Mouse (Mus musculus) intestine, embryonic 14.5 days (tissue): ENCODE measurements around the gene BC030499. TPM values are rescaled to one million over a fixed set of nuclear protein-coding genes. Genes with fewer than 3 reads are reported as not detected.

ENCODE experiments used
- ATAC-seq: fragments of 200-750 bp; cut with Nextera tagmentation; replicated peaks from 2 replicates; pipeline ENCODE4 v1.8.0; 2017; ENCODE audit warnings: low read depth, moderate number of reproducible peaks, moderate TSS enrichment, moderate library complexity; ENCODE audit not compliant: low FRiP score, low TSS enrichment
- DNase-seq: peaks from one replicate; pipeline ENCODE4 v3.0.0-alpha.2; 2018; ENCODE audit warnings: low spot score
- H3K27ac ChIP-seq: fragments of 300-500 bp; sonication (generic); 2 replicates; pipeline ENCODE4 v1.5.1; 2014; ENCODE audit warnings: low read depth, mild to moderate bottlenecking, control low read depth
- H3K27me3 ChIP-seq: fragments of 300-500 bp; sonication (generic); replicated peaks from 2 replicates; pipeline ENCODE4 v1.6.1; 2014; ENCODE audit warnings: low read length, control low read depth; ENCODE audit not compliant: control insufficient read depth, insufficient read depth
- H3K36me3 ChIP-seq: fragments of 300-500 bp; sonication (generic); 2 replicates; pipeline ENCODE4 v1.6.1; 2014; ENCODE audit warnings: low read length, control low read depth; ENCODE audit not compliant: control insufficient read depth, insufficient read depth
- H3K4me1 ChIP-seq: fragments of 300-500 bp; sonication (generic); replicated peaks from 2 replicates; pipeline ENCODE4 v1.6.1; 2014; ENCODE audit warnings: low read length, control low read depth, mixed read lengths; ENCODE audit not compliant: control insufficient read depth, insufficient read depth
- H3K4me2 ChIP-seq: fragments of 300-500 bp; sonication (generic); 2 replicates; pipeline ENCODE4 v1.6.1; 2014; ENCODE audit warnings: low read length
- H3K4me3 ChIP-seq: fragments of 300-500 bp; sonication (generic); 2 replicates; pipeline ENCODE4 v1.5.1; 2014; ENCODE audit warnings: low read depth, low read length, control low read depth, mixed read lengths
- H3K9ac ChIP-seq: fragments of 300-500 bp; sonication (generic); 2 replicates; pipeline ENCODE4 v1.6.1; 2014; ENCODE audit warnings: mild to moderate bottlenecking, low read length
- H3K9me3 ChIP-seq: fragments of 300-500 bp; sonication (generic); 2 replicates; pipeline ENCODE4 v1.6.1; 2016; ENCODE audit warnings: low read length, control low read depth; ENCODE audit not compliant: control insufficient read depth
- WGBS: fragments of 180-500 bp; shearing (Covaris S2); extraction: QIAGEN DNeasy Blood & Tissue Kit; methylation state at CpG from one replicate; pipeline ENCODE4 v1.1.7; 2014; 5-methylcytosine and 5-hydroxymethylcytosine counted together
- polyA plus RNA-seq: library from polyadenylated mRNA; unstranded; fragments of >200 nt; fragmentation: Nextera tagmentation; extraction: Ambion mirVana; gene quantifications from 2 replicates; pipeline ENCODE4 v1.2.1, GENCODE M21; 2014

BC030499 gene
- polyA plus RNA-seq, 1 experiment from 2014 or later: 0.24 TPM

DNA sequence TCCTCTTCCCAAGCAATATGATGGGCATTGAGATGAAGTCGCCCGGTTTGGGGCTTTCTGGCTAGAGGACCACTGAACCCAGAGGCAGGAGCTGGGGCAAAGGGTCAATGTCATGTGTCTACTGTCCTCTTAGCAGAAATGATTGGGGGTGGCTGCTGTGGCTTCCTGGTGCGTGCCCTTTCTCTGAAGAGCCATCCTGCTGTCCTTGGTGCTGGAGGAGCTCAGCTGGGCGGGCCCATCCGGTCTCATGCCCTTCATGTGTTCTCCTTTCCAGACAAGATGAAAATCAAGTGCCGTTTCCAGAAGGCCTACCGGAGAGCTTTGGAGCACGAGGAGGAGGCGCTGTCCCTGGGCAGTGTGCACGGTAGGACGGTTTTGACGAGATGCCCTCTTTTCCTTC lies 42.0 kb downstream of the BC030499 start:
- no peak overlapping the region for H3K27ac ChIP-seq

GRCm38 (mm10) chr11:78333992-78334391 lies 43.4 kb downstream of the BC030499 start:
- Histone ChIP-seq H3K36me3 (peaks cover 48% of the 10 kb centered on the region), H3K9ac (no peak overlapping the region), H3K4me1 (peaks cover 4% of the 10 kb centered on the region), H3K27me3 (no peaks in the 10 kb centered on the region), H3K27ac (no peak overlapping the region), H3K4me2 (no peak overlapping the region), H3K4me3 (no peak overlapping the region), H3K9me3 (no peaks in the 10 kb centered on the region)
- DNase-seq: no peak
- ATAC-seq: no peak
- 91% methylated on average over 5 of the region's 5 CpGs for WGBS

More for the DNA sequence above, 42.0 kb downstream of the BC030499 start:
- H3K4me2 ChIP-seq: no peak overlapping the region
- H3K9ac ChIP-seq: no peak overlapping the region
- H3K36me3 ChIP-seq: peaks cover 42% of the 10 kb centered on the region
- H3K27me3 ChIP-seq: no peaks in the 10 kb centered on the region
- H3K4me1 ChIP-seq: peaks cover 7% of the 10 kb centered on the region
- DNase-seq (no peak), ATAC-seq (no peak)
- H3K4me3 ChIP-seq: no peak overlapping the region
- 95% methylated on average over 12 of the region's 12 CpGs for WGBS
- H3K9me3 ChIP-seq: no peaks in the 10 kb centered on the region

DNA sequence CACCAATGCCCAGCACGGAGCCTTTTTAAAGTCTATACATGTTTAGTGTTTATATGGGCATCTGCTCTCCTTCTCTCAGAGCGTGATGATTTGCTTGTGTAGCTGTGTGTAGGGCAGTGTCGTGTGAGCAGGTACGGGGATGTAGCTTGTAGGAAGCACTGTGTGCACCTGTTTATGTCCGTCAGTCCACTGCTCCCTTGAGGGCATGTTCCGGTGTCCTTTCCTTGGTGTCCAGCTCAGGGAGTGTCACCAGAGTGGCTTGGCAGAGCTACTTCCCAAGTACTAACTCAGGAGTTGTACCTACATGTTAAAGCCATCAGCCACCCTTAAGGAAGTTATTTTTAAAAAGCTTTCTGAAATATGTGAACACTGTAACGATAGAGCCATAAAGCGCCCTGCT lies 46.4 kb downstream of the BC030499 start:
- 93% methylated on average over 8 of the region's 8 CpGs for WGBS
- DNase-seq: no peak
- Histone ChIP-seq H3K36me3 (peaks cover 69% of the 10 kb centered on the region), H3K9me3 (no peaks in the 10 kb centered on the region), H3K4me3 (no peak overlapping the region), H3K27ac (no peak overlapping the region), H3K4me1 (no peaks in the 10 kb centered on the region), H3K4me2 (no peak overlapping the region), H3K27me3 (no peaks in the 10 kb centered on the region), H3K9ac (no peak overlapping the region)
- ATAC-seq: no peak

DNA sequence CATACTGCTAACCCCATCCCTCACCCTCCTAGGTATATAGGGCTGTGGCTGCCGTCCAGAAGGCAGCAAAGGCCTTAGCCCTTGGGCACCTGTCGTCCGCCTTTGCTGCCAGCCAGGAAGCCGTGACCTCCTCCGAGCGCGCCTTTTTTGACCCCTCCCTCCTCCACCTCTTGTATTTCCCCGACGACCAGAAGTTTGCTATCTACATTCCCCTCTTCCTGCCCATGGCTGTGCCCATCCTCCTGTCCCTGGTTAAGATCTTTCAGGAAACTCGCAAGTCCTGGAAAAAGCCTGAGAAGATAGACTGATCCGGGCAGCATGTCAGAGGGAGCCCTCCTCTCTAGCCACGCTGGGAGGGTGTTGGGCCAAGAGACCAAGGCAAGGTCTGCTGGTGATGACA lies 51.1 kb downstream of the BC030499 start:
- Histone ChIP-seq H3K4me3 (no peak overlapping the region), H3K4me2 (no peak overlapping the region), H3K36me3 (peaks cover 35% of the 10 kb centered on the region), H3K4me1 (peaks cover 25% of the 10 kb centered on the region), H3K27me3 (no peaks in the 10 kb centered on the region), H3K9me3 (no peaks in the 10 kb centered on the region), H3K27ac (no peak overlapping the region), H3K9ac (no peak overlapping the region)
- 87% methylated on average over 12 of the region's 12 CpGs for WGBS
- ATAC-seq: no peak
- DNase-seq: no peak

DNA sequence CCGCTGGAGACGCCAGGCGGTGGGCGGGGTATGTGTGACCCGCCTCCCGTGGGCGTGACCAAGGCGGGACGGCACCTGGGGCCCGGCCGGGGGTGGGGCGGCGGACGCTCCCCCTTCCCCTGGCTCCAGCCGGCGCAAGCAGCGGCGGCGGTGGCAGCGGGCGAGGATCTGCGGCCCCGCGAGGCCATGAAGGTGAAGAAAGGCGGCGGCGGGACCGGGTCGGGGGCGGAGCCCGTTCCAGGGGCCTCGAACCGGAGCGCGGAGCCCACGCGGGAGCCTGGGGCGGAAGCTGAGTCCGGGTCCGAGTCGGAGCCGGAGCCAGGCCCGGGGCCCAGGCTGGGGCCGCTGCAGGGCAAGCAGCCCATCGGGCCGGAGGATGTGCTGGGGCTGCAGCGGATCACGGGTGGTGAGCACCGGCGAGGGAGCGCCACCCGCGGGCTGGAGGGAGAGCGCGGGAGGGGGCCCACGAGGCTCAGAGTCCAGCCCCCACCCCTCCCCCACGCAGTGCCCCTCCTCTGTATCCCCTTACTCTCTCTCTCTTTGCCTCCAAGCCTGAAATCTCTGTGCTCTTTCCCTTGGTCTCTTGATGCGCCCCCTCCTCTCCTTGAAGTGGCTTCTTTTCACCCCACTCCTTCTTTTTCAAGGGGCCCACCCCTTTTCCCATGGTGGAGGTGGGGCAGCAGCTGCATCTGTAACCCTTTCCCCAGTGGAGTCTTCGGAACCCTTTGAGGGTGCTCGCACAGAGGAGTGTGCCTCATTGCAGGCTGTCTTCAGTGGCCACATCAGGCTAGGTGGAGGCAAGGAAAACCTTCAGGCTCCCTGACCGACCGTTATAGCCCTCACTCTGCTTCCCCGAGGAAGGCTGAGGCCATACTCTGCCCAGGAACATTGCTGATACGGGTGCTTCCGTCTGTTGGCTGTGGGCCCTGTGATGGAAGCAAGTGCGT lies 53.0 kb downstream of the BC030499 start, which contains the start of gene Unc119:
TSS of gene Unc119 (plus strand) at position 102 of the 947 bp plus-strand sequence.
- Histone ChIP-seq H3K9ac (peak within 1 kb of the TSS; percentile 77), H3K4me3 (peak within 1 kb of the TSS; percentile 78), H3K4me1 (peaks cover 25% of the 10 kb centered on the region), H3K27me3 (no peaks in the 10 kb centered on the region), H3K27ac (peak within 1 kb of the TSS; percentile 86), H3K36me3 (peaks cover 31% of the 10 kb centered on the region), H3K4me2 (peak within 1 kb of the TSS; percentile 76), H3K9me3 (no peaks in the 10 kb centered on the region)
- WGBS: under 1% methylated on average over 62 of the region's 66 CpGs
- DNase-seq (peak; percentile 92), ATAC-seq (peak; percentile 82)

GRCm38 (mm10) chr11:78344328-78344889 lies 53.8 kb downstream of the BC030499 start:
- H3K4me3 ChIP-seq: peak overlapping the region; percentile 78
- no peaks in the 10 kb centered on the region for H3K9me3 ChIP-seq
- no peak for DNase-seq
- 0 out of 2 replicates have a peak overlapping the region, but pooled peaks have one; percentile 86 for H3K27ac ChIP-seq
- peaks cover 28% of the 10 kb centered on the region for H3K36me3 ChIP-seq
- H3K4me2 ChIP-seq: peak overlapping the region; percentile 76
- no peak for ATAC-seq
- peaks cover 25% of the 10 kb centered on the region for H3K4me1 ChIP-seq
- H3K27me3 ChIP-seq: no peaks in the 10 kb centered on the region
- peak overlapping the region; percentile 77; the same call in 1 of the 2 replicates for H3K9ac ChIP-seq
- 64% methylated on average over 6 of the region's 6 CpGs for WGBS

- H3K36me3 ChIP-seq: peaks cover 23% of the 10 kb centered on the region
- 53% methylated on average over 8 of the region's 8 CpGs for WGBS
- DNase-seq: no peak
- no peak for ATAC-seq
- no peak overlapping the region; the same call in 1 of the 2 replicates for H3K4me3 ChIP-seq
- H3K9ac ChIP-seq: peak overlapping the region; percentile 17; the same call in 1 of the 2 replicates
- no peaks in the 10 kb centered on the region for H3K9me3 ChIP-seq
- peak overlapping the region; percentile 76 for H3K4me2 ChIP-seq
- H3K27me3 ChIP-seq: no peaks in the 10 kb centered on the region
- peaks cover 32% of the 10 kb centered on the region for H3K4me1 ChIP-seq
- 0 out of 2 replicates have a peak overlapping the region, but pooled peaks have one; percentile 12 for H3K27ac ChIP-seq
Measured at GRCm38 (mm10) chr11:78344890-78345715, 54.5 kb downstream of the BC030499 start.

DNA sequence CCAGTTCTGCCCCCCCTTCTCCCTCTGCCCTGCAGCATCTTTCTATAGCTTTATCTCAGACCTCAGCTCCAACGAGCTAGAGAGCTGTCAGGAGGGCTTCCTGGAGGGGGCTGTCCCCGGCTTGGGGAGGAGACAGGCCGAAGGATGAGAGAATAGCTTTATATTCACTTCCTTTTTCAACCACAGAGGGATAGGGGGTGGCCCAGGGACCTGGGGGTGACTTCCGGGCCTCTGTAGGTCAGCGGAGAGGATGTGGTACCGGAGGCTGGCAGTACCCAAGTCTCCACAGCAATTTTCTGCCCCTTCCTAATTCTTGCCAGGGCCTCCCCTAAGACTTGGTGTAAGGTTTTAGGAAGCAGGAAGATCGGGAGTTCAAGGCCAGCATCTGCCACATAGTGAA lies 55.2 kb downstream of the BC030499 start:
- Histone ChIP-seq H3K27ac (no peak overlapping the region), H3K4me3 (no peak overlapping the region), H3K27me3 (no peaks in the 10 kb centered on the region), H3K4me2 (no peak overlapping the region), H3K9ac (no peak overlapping the region), H3K4me1 (peaks cover 32% of the 10 kb centered on the region), H3K36me3 (peaks cover 20% of the 10 kb centered on the region), H3K9me3 (no peaks in the 10 kb centered on the region)
- WGBS: 79% methylated on average over 7 of the region's 7 CpGs
- ATAC-seq (no peak), DNase-seq (no peak)
